Mouse (Mus musculus): Measurements from ENCODE around the gene Josd1. TPM values are rescaled to one million over a fixed set of nuclear protein-coding genes. Genes with fewer than 3 reads are reported as not detected.

Josd1 gene
- total and polyA plus RNA-seq, 3 experiments = 30.1 to 48.3 (median 34.9) TPM

DNA sequence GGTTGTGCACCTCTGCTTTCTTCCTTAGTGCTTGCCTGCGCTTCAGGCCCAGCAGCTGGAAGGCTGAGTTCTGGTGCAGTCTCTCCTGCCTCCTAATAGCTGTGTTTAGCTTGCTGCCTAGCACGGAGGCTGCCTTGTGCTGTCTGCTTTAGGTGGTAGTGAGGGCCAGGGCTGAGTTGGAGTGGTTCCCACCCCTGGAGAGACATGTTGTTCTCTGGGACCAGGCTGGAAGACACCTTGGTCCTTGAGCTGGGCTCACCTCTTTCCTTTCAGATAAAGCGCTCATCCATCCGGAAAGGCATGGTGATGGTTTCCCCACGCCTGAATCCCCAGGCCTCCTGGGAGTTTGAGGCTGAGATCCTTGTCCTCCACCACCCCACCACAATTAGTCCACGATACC is 29.0 kb upstream of the Josd1 start:
- H3K9ac ChIP-seq (ENCODE audit: insufficient read depth, low read depth) = no peak overlapping the region
- H3K79me2 ChIP-seq (replicated peaks; ENCODE audit: control insufficient read depth, extremely low read depth, insufficient read depth, poor library complexity, severe bottlenecking) = no peaks in the 10 kb centered on the region
- no peak overlapping the region for H3K27ac ChIP-seq (ENCODE audit: insufficient read depth, low read depth)
- TF ChIP-seq JUND (conservative IDR thresholded peaks at IDR 0.05; ENCODE audit: low read depth, low read length) = no peak
- TF ChIP-seq ELF1 (IDR thresholded peaks at IDR 0.05; ENCODE audit: low read depth, low read length) = no peak
- no peak for TF ChIP-seq USF1 (IDR thresholded peaks at IDR 0.05; ENCODE audit: low read depth, low read length)
- no peak for DNase-seq (ENCODE audit: extremely low read depth)
- H3K4me3 ChIP-seq (replicated peaks in 1 of 3; ENCODE audit: low read depth in 2 of 3, low read length in 2 of 3, poor library complexity in 1 of 3) = no peak overlapping the region
- dilution Hi-C loops (cut with MboI; ENCODE audit: extremely low pct_ligation_motif_present, extremely low pct_unique_long_range_greater_than_20kb, low sequenced_read_pairs) = no loop called here
- in situ Hi-C loops (cut with MboI; ENCODE audit: low pct_ligation_motif_present, low pct_unique_long_range_greater_than_20kb, low sequenced_read_pairs) = no loop called here
- H3K27me3 ChIP-seq (replicated peaks) = no peaks in the 10 kb centered on the region
- no peaks in the 10 kb centered on the region for H3K4me1 ChIP-seq (ENCODE audit: control insufficient read depth in 1 of 2, insufficient read depth in 2 of 2)
- H3K36me3 ChIP-seq (replicated peaks in 1 of 2; ENCODE audit: control insufficient read depth in 1 of 2, insufficient read depth in 1 of 2, low read length in 1 of 2) = peaks cover 84 to 95% of the 10 kb centered on the region in 2 experiments
- no peak overlapping the region for H3K4me2 ChIP-seq (ENCODE audit: insufficient read depth, low read depth, poor library complexity, severe bottlenecking)
- H3K9me3 ChIP-seq (replicated peaks; ENCODE audit: low read length) = no peaks in the 10 kb centered on the region

DNA sequence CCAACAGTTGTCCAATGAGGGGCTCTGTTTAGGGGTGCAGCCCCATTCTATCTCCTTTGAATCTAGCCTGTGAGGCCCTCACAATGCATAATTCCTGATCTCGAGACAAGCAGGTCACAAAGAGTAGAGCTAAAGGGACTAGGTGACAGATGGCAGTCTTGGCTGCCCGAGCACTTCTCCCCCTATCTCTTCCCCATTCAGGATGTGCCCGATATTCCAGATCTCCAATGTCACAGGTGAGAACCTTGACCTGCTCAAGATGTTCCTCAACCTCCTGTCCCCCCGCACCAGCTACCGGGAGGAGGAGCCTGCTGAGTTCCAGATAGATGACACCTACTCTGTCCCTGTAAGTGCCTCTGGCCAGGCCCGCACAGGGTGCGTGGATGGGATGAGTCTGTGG is 27.9 kb upstream of the Josd1 start:
- H3K36me3 ChIP-seq (replicated peaks in 1 of 2; ENCODE audit: control insufficient read depth in 1 of 2, insufficient read depth in 1 of 2, low read length in 1 of 2) = peaks cover 83 to 95% of the 10 kb centered on the region in 2 experiments
- in situ Hi-C loops (cut with MboI; ENCODE audit: low pct_ligation_motif_present, low pct_unique_long_range_greater_than_20kb, low sequenced_read_pairs) (no loop called here), dilution Hi-C loops (cut with MboI; ENCODE audit: extremely low pct_ligation_motif_present, extremely low pct_unique_long_range_greater_than_20kb, low sequenced_read_pairs) (no loop called here)
- no peaks in the 10 kb centered on the region for H3K4me1 ChIP-seq (ENCODE audit: control insufficient read depth in 1 of 2, insufficient read depth in 2 of 2)
- no peak for DNase-seq (ENCODE audit: extremely low read depth)
- H3K4me3 ChIP-seq (replicated peaks in 1 of 3; ENCODE audit: low read depth in 2 of 3, low read length in 2 of 3, poor library complexity in 1 of 3) = no peak overlapping the region
- H3K27me3 ChIP-seq (replicated peaks) = no peaks in the 10 kb centered on the region
- H3K27ac ChIP-seq (ENCODE audit: insufficient read depth, low read depth) = no peak overlapping the region
- no peaks in the 10 kb centered on the region for H3K9me3 ChIP-seq (replicated peaks; ENCODE audit: low read length)
- H3K4me2 ChIP-seq (ENCODE audit: insufficient read depth, low read depth, poor library complexity, severe bottlenecking) = no peak overlapping the region
- no peak overlapping the region for H3K9ac ChIP-seq (ENCODE audit: insufficient read depth, low read depth)
- TF ChIP-seq NRF1 (IDR thresholded peaks at IDR 0.05; ENCODE audit: low read depth, low read length) (no peak), CHD2 (IDR thresholded peaks at IDR 0.05; ENCODE audit: low read length) (no peak), CHD1 (IDR thresholded peaks at IDR 0.05; ENCODE audit: low read depth, low read length) (no peak), SMC3 (IDR thresholded peaks at IDR 0.05; ENCODE audit: low read depth, low read length) (no peak), USF1 (IDR thresholded peaks at IDR 0.05; ENCODE audit: low read depth, low read length) (no peak), IRF4 (IDR thresholded peaks at IDR 0.05; ENCODE audit: low read depth, low read length) (no peak), PAX5 (IDR thresholded peaks at IDR 0.05; ENCODE audit: low read length) (no peak), HCFC1 (IDR thresholded peaks at IDR 0.05; ENCODE audit: low read depth, low read length) (no peak), GABPA (IDR thresholded peaks at IDR 0.05; ENCODE audit: insufficient replicate concordance, low read depth, low read length) (no peak), BHLHE40 (IDR thresholded peaks at IDR 0.05; ENCODE audit: low read depth, low read length) (no peak), ZC3H11A (IDR thresholded peaks at IDR 0.05; ENCODE audit: low read depth, low read length) (no peak), JUN (IDR thresholded peaks at IDR 0.05; ENCODE audit: insufficient read depth, low read depth, low read length) (no peak), JUND (conservative IDR thresholded peaks at IDR 0.05; ENCODE audit: low read depth, low read length) (no peak)
- H3K79me2 ChIP-seq (replicated peaks; ENCODE audit: control insufficient read depth, extremely low read depth, insufficient read depth, poor library complexity, severe bottlenecking) = no peaks in the 10 kb centered on the region

Measured in CH12.LX (cell line).